Mouse (Mus musculus): Measurements from ENCODE around the gene Gm11037. TPM values are rescaled to one million over a fixed set of nuclear protein-coding genes. Genes with fewer than 3 reads are reported as not detected.

The Gm11037 gene
- not detected for total RNA-seq (2023)

DNA sequence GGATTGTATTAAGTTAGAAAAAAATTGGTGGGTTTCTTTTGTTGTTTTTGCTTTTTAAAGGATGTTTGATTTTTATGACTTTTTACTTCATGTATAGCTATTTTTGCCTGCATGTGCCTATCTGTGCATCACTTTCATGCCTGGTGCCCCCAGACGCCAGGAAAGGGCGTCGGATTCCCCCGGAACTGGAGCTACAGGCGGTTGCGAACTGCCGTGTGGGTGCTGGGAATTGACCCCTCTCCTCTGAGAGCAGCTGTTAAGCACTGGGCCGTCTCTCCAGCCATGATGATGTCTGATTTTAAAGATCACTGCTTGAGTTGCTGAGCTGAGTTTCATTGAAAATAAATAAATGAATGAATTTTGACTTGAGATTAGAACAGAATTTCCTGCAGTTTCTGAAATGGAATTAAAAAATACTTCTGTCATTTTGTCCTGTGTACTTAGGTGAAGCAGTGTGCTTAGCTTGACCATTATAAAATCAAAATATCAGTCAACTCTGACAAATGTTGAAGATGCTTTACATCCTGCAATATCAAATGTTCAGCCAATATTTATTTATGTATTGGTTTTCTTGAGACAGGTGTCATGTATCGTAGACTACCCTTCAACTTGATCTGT lies at the start of gene Gm11037:
Gm11037 (plus strand) TSS at position 568 of the 618 bp plus-strand sequence.

DNA sequence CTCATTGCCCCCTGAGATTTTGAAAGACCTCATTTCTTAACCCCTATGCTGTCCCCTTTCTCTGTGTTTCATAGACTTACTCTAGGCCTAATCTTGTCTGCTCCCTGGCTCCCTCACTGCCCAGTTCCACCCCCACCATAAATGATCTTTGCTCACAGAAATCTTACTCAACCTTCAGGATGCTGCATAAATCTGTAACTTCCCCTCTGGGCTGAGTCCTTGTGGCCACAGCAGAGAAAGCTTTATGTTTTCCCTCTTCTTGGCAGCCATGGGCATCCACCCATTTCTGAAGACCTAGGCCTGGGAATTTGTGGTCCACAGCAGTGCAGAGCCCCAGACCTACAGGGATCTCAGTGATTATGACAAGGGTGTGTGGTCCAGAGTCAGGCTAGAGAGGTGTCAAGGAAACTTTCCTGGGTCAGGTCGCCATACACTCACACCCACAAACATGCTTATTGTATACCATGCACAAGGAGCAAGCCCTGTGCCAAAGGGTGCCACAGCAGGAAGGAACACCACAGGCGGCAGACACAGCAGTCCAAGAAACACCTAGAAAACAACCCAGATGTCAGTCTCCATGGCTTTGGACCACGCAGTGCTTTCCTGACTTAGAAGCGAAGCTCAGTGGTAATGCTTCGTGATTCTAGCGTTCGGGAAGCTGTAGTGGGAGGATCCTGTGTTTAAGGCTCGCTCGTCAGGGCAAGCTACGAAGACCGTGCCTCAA lies 46.5 kb upstream of the Gm11037 start, which contains the start of gene Siglec1:
Siglec1 (minus strand) TSS at position 99 of the 724 bp plus-strand sequence.

DNA sequence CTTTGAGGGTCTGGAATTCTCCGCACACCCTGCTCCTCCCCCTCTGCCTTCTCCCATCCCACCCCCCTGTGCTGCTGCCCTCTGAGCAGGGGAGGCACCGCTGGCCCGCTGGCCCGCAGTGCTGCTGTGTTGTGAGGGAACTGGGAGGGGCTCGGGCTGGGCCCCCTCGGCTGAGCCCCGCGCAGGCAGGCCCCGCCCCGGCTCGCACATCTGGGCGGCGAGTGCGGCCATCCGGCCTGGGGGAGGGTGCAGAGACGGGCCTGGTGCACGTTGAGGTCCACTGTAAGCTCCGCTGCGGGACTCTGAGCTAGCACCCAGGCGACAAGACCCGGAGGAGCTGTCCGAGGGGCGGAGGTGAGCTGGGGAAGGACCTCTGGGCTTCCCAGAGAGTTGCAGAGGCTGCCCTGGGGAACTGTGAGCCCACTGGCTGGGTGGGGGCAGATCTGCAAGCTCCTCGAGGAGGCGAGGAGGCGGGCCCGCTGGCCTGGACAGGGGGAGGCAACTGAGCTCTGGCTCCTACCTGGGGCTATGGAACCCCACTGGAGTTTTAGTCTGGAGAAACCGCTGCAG lies 6.1 kb upstream of the Gm11037 start, which contains the start of gene Hspa12b:
Hspa12b (plus strand) TSS at position 120 of the 570 bp plus-strand sequence.

GRCm38 (mm10) chr2:131159938-131160581 lies 26.8 kb downstream of the Gm11037 start, which contains the start of gene 1700037H04Rik:
Gene 1700037H04Rik (minus strand): TSS chr2:131160081.

DNA sequence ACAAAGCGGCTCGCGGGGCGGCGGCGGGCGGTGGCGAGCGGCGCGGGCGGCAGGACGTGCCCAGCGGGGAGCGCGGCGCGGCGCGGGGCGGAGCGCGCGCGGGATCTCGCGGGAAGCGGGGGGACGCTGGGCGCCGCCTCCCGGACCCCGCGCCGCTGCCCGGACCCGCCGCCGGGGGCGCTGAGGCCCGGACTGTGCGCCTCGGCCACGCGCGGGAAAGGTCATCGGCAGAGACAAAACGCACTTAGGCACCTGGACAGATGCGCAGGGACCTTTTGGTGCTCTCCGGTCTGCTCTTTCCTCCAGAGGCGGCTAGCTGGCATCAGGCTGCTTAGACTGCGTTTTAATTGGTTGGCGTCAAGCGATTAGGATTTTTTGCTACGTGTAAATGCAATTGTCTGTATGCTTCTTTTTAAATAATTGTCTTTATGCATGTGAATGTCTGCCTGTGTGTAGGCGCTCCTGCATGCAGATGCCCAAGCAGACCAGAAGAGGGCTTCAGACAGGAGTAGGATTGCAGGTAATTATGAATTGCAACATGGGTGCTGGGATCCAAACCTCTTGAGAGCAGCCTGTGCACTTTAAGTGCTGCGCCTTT lies 46.8 kb downstream of the Gm11037 start, which contains the start of gene Cenpb:
Cenpb (minus strand) TSS at position 78 of the 598 bp plus-strand sequence.

Other genes starting within 250 kb of the Gm11037 start
- gene 4930402H24Rik, start 227.1 kb upstream of the Gm11037 start, total RNA-seq (2023), result 28.9 TPM
- 21.3 TPM for gene Atrn, start 227.0 kb upstream of the Gm11037 start, total RNA-seq (2023)
- not detected for gene Gfra4, start 90.4 kb upstream of the Gm11037 start, total RNA-seq (2023)
- gene Adam33, start 69.7 kb upstream of the Gm11037 start, total RNA-seq (2023), result not detected
- 0.21 TPM for gene Siglec1, start 46.7 kb upstream of the Gm11037 start, total RNA-seq (2023)
- not detected for gene Hspa12b, start 6.2 kb upstream of the Gm11037 start, total RNA-seq (2023)
- gene 1700037H04Rik, start 26.6 kb downstream of the Gm11037 start, total RNA-seq (2023), result 18.0 TPM
- gene Cenpb, start 46.6 kb downstream of the Gm11037 start, total RNA-seq (2023), result 21.4 TPM
- gene Cdc25b, start 53.5 kb downstream of the Gm11037 start, total RNA-seq (2023), result 53.7 TPM
- gene Spef1, start 53.8 kb downstream of the Gm11037 start, total RNA-seq (2023), result 1.6 TPM
- gene Ap5s1, start 73.6 kb downstream of the Gm11037 start, total RNA-seq (2023), result 11.9 TPM
- gene Mavs, start 100.6 kb downstream of the Gm11037 start, total RNA-seq (2023), result 19.8 TPM
- gene Pank2, start 129.0 kb downstream of the Gm11037 start, total RNA-seq (2023), result 59.6 TPM
- gene Rnf24, start 219.4 kb downstream of the Gm11037 start, total RNA-seq (2023), result 4.9 TPM

Data from CD8-positive naive resting alpha-beta T cell, adult 57 days (primary cell).